Mouse (Mus musculus): ENCODE results near the gene 2310011J03Rik. TPM values are rescaled to one million over a fixed set of nuclear protein-coding genes. Genes with fewer than 3 reads are reported as not detected.

The 2310011J03Rik gene
- polyA plus RNA-seq, 1 experiment from 2014 or later: 39.7 TPM

DNA sequence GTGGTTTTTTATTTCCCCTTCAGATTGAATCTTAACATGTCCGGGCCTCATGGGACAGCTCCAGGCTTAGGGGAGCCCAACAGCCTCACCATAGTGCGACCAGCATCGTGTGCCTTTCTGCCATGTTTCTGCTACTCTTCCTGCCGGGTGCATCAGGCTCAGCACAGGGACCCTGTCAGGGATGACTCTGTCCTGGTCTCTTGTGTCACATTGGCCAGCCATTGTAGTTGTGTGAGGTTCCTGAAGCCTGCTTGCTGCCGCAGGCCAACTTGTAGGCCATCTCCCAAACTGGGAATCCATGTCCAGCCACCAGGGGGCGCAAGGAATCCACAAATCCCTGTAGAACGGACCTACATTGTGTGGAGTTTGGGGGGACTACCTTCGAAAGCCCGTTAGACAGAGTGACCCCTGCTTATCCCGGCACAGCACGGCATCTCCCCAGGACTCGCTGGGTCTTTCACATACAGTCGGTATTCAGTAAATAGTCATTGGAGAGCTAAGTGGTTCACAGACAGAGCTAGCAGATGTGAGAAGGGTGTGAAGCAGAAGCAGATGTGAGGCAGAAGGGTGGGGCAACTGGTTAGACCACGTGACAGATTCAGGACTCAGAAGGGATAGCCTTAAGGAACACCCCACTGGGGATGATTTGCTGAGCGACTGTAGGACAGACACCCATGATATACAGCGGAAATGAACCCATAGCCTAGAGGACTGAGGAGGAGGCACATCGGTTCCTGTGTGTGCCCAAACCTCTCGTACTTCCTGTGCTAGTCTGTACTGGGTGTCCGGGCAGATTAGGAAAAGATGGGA is 19.8 kb upstream of the 2310011J03Rik start:
- Histone ChIP-seq H3K4me3 (ENCODE audit: low read depth, low read length) (no peak overlapping the region), H3K4me1 (replicated peaks; ENCODE audit: control insufficient read depth, insufficient read depth, low read length) (peaks cover 11% of the 10 kb centered on the region), H3K4me2 (ENCODE audit: low read depth, low read length, severe bottlenecking) (no peak overlapping the region; the same call in 1 of the 2 replicates), H3K27ac (ENCODE audit: low read depth, low read length) (no peak overlapping the region), H3K9ac (ENCODE audit: low read length) (no peak overlapping the region), H3K27me3 (ENCODE audit: control insufficient read depth, insufficient read depth, low read length) (peaks cover 53% of the 10 kb centered on the region), H3K36me3 (ENCODE audit: control insufficient read depth, insufficient read depth, low read length) (no peaks in the 10 kb centered on the region), H3K9me3 (ENCODE audit: control insufficient read depth, low read length) (no peaks in the 10 kb centered on the region)
- ATAC-seq (replicated peaks; ENCODE audit: low FRiP score) (no peak), DNase-seq (ENCODE audit: low spot score) (peak; percentile 92)
- WGBS: 26% methylated on average over 19 of the region's 19 CpGs

DNA sequence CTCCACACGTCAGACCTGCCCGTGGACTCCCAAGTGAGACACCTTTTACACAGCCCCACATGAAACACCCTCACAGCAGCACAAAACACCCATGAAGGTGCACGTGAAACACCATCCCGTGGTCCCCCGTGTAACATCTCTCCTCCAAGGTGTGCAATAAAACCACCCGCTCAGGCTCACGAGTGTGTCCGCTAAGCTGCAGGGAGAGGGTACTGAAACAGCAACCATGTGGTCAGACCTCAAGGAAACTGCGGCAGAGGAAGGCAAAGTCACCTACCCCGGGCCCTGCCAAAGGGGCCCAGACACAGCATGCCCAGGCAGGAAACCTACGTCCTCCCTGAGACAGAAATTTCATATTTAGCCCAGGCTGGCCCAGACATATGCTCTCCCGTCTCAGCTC is 15.9 kb upstream of the 2310011J03Rik start:
- H3K9me3 ChIP-seq (ENCODE audit: control insufficient read depth, low read length): no peaks in the 10 kb centered on the region
- no peak overlapping the region for H3K27ac ChIP-seq (ENCODE audit: low read depth, low read length)
- H3K4me2 ChIP-seq (ENCODE audit: low read depth, low read length, severe bottlenecking): no peak overlapping the region
- no peak overlapping the region for H3K4me3 ChIP-seq (ENCODE audit: low read depth, low read length)
- H3K36me3 ChIP-seq (ENCODE audit: control insufficient read depth, insufficient read depth, low read length): no peaks in the 10 kb centered on the region
- ATAC-seq (replicated peaks; ENCODE audit: low FRiP score): no peak
- peaks cover 14% of the 10 kb centered on the region for H3K27me3 ChIP-seq (ENCODE audit: control insufficient read depth, insufficient read depth, low read length)
- H3K9ac ChIP-seq (ENCODE audit: low read length): no peak overlapping the region
- WGBS: 91% methylated on average over 12 of the region's 12 CpGs
- no peaks in the 10 kb centered on the region; the same call in 1 of the 2 replicates for H3K4me1 ChIP-seq (replicated peaks; ENCODE audit: control insufficient read depth, insufficient read depth, low read length)
- DNase-seq (ENCODE audit: low spot score): no peak

DNA sequence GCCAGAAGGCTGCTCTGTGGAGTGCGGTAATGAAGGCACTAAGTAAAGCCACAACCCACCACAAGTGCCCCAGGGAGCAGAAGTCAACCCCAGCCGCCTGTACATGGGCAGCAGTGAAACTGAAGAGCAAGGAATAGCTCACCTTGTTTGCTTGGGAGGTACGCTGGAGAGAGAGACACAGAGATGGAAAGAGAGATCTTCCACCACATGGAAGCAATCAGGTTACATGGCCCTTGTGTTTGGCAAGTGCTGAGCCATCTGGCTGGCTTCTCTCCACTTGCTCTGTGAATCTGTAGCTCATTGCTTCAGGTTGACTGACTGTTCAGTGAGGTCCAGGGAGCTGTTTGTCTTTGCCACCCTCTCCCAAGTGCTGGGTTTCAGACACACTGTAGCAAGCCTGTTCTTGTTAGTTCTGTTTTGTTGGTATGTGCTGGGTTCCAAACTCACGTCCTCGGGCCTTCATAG is 12.2 kb upstream of the 2310011J03Rik start:
- WGBS: 79% methylated on average over 5 of the region's 5 CpGs
- peaks cover 7% of the 10 kb centered on the region for H3K4me1 ChIP-seq (replicated peaks; ENCODE audit: control insufficient read depth, insufficient read depth, low read length)
- no peak overlapping the region for H3K27ac ChIP-seq (ENCODE audit: low read depth, low read length)
- no peak overlapping the region; the same call in 1 of the 2 replicates for H3K9ac ChIP-seq (ENCODE audit: low read length)
- no peaks in the 10 kb centered on the region for H3K36me3 ChIP-seq (ENCODE audit: control insufficient read depth, insufficient read depth, low read length)
- DNase-seq (ENCODE audit: low spot score) (no peak), ATAC-seq (replicated peaks; ENCODE audit: low FRiP score) (no peak)
- H3K4me2 ChIP-seq (ENCODE audit: low read depth, low read length, severe bottlenecking): no peak overlapping the region
- no peaks in the 10 kb centered on the region for H3K9me3 ChIP-seq (ENCODE audit: control insufficient read depth, low read length)
- H3K4me3 ChIP-seq (ENCODE audit: low read depth, low read length): no peak overlapping the region
- peaks cover 2% of the 10 kb centered on the region for H3K27me3 ChIP-seq (ENCODE audit: control insufficient read depth, insufficient read depth, low read length)

DNA sequence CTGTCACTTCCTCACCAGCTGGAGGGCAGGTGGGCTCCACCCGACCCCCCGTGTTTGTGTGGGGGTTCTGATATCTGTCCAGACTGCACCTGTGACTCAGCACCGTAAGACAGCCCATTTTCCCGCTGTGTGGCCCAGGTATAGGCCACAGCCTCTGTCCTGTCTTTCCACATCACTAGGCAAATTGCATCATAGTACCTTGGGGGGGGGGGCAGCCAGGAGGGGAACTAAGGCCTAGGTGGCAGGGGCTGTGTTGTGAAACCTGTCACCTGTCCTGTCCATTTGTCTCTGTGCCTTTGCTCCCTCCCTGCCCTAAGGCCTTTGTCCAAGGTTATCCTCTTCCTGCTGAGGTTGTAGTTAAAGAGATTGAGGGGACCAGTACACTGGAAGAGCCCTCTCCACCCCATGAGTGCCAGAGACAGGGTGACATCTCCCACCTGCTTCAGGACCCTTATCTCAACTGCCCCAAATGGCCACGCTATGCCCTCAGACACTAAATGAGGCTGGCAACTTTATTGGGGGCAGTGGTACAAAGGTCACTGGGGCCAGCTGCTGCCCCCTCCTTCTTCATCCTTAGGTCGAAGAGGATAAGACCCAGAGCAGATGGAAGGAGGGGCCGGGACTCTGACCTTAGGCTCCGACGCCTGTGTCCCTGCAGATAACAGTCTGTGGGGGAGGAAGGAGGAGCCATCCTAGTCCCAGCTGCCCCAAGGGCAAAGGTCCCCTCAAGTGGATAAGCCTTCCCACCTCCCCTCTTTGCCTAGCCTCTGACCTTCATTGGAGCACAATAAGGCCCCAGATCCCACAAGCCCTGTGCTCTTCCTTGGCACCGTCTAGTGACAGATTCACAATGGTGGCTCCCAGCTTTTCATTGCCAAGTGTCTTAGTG is 11.5 kb upstream of the 2310011J03Rik start:
- peaks cover 7% of the 10 kb centered on the region for H3K4me1 ChIP-seq (replicated peaks; ENCODE audit: control insufficient read depth, insufficient read depth, low read length)
- H3K27ac ChIP-seq (ENCODE audit: low read depth, low read length): no peak overlapping the region
- no peak overlapping the region for H3K4me2 ChIP-seq (ENCODE audit: low read depth, low read length, severe bottlenecking)
- H3K9me3 ChIP-seq (ENCODE audit: control insufficient read depth, low read length): no peaks in the 10 kb centered on the region
- WGBS: 75% methylated on average over 10 of the region's 10 CpGs
- ATAC-seq (replicated peaks; ENCODE audit: low FRiP score): no peak
- no peak overlapping the region; the same call in 1 of the 2 replicates for H3K9ac ChIP-seq (ENCODE audit: low read length)
- DNase-seq (ENCODE audit: low spot score): no peak
- peaks cover 2% of the 10 kb centered on the region for H3K27me3 ChIP-seq (ENCODE audit: control insufficient read depth, insufficient read depth, low read length)
- no peaks in the 10 kb centered on the region for H3K36me3 ChIP-seq (ENCODE audit: control insufficient read depth, insufficient read depth, low read length)
- no peak overlapping the region for H3K4me3 ChIP-seq (ENCODE audit: low read depth, low read length)

DNA sequence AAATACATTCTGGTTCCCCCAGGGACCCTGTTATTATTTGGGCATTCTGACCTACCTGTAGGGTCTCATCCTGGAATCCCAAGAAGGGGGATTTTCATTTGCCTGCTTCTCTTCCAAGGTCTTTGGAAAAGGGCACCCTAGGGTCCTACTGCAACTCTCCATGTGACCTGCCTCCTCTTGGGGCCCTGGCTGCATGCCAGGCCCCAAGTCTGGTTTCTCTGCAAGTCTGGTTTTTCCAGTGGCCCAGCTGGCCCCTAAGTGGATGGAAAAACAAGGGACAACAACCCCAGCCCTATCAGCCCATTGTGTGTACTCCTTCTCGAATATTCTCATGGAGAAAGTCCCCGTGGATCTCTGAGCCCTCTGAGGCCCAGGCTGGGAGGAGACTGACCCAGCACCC is 10.6 kb upstream of the 2310011J03Rik start:
- no peak overlapping the region for H3K4me3 ChIP-seq (ENCODE audit: low read depth, low read length)
- H3K9me3 ChIP-seq (ENCODE audit: control insufficient read depth, low read length): no peaks in the 10 kb centered on the region
- 81% methylated on average over 2 of the region's 2 CpGs for WGBS
- H3K36me3 ChIP-seq (ENCODE audit: control insufficient read depth, insufficient read depth, low read length): no peaks in the 10 kb centered on the region
- H3K27ac ChIP-seq (ENCODE audit: low read depth, low read length): no peak overlapping the region
- peaks cover 2% of the 10 kb centered on the region for H3K27me3 ChIP-seq (ENCODE audit: control insufficient read depth, insufficient read depth, low read length)
- H3K4me2 ChIP-seq (ENCODE audit: low read depth, low read length, severe bottlenecking): peak overlapping the region; percentile 96; the same call in 1 of the 2 replicates
- peaks cover 7% of the 10 kb centered on the region for H3K4me1 ChIP-seq (replicated peaks; ENCODE audit: control insufficient read depth, insufficient read depth, low read length)
- no peak for ATAC-seq (replicated peaks; ENCODE audit: low FRiP score)
- no peak overlapping the region for H3K9ac ChIP-seq (ENCODE audit: low read length)
- no peak for DNase-seq (ENCODE audit: low spot score)

DNA sequence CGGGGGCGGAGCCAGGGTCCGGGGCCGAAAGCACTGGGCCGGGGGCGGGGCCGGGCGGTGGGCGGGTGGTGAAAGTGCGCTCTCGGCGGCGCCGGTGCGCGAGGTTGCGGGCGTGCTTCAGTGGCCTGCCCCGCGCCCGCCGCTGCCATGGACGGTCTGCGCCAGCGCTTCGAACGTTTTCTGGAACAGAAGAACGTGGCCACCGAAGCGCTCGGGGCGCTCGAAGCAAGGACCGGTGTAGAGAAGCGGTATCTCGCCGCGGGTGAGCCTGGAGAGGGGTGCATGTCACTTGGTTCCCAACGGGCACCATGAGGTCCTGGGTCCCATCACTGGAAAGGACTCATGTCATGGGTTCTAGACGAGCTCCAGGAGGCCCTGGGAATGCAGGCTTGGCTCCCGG is 9.7 kb upstream of the 2310011J03Rik start:
- no peaks in the 10 kb centered on the region for H3K9me3 ChIP-seq (ENCODE audit: control insufficient read depth, low read length)
- H3K9ac ChIP-seq (ENCODE audit: low read length): peak overlapping the region; percentile 57
- H3K4me3 ChIP-seq (ENCODE audit: low read depth, low read length): peak overlapping the region; percentile 39
- H3K27ac ChIP-seq (ENCODE audit: low read depth, low read length): no peak overlapping the region
- no peaks in the 10 kb centered on the region for H3K36me3 ChIP-seq (ENCODE audit: control insufficient read depth, insufficient read depth, low read length)
- H3K4me1 ChIP-seq (replicated peaks; ENCODE audit: control insufficient read depth, insufficient read depth, low read length): peaks cover 7% of the 10 kb centered on the region
- H3K4me2 ChIP-seq (ENCODE audit: low read depth, low read length, severe bottlenecking): peak overlapping the region; percentile 96
- H3K27me3 ChIP-seq (ENCODE audit: control insufficient read depth, insufficient read depth, low read length): peaks cover 2% of the 10 kb centered on the region
- 2% methylated on average over 41 of the region's 41 CpGs for WGBS
- ATAC-seq (replicated peaks; ENCODE audit: low FRiP score): no peak
- DNase-seq (ENCODE audit: low spot score): no peak

DNA sequence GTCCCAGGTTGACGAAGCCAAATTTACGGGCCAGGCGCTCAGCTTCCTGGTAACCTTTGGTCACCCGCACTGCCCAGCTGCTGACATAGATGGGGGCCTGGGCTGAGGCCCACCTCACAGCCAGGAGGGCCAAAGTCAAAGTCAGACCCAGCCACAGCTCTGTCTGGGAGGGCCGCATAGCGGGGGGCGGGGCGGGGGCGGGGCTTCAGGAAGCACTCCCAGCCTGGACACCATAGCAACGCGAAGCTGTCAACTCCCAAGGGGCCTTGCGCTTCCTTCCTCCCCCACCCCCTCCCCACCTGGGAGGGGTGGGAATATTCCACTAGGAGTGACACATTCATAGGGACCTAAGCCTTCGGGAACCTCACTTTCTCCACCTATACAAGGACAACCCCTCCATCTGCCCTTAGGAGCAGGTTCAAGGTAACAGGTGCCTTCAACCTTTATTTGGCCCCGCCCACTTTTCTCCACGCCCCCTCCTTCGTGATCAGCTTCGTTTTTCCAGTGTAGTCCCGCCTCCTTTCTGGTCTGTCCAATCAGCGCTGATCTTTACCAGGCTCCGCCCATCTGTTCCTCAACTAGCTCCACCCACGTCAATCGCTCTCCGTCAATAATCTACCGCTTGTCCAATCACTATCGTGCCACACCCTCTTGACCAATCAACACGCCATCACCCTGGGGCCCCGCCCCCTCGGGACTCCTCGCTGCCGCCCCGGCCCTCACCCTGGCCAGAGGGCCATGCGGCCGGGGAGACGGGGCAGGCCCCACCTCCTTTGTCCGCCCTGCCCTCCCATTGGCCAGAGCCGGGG is 9.1 kb upstream of the 2310011J03Rik start, which contains the start of the genes Pcsk4 and Reep6:
TSS of gene Pcsk4 (minus strand) at position 226 of the 809 bp plus-strand sequence.
TSS of gene Reep6 (plus strand) at position 681 of the 809 bp plus-strand sequence.
- ATAC-seq (replicated peaks; ENCODE audit: low FRiP score) (peak; percentile 97), DNase-seq (ENCODE audit: low spot score) (peak; percentile 99)
- Histone ChIP-seq H3K4me3 (ENCODE audit: low read depth, low read length) (peak within 1 kb of the TSS; percentile 39), H3K27me3 (ENCODE audit: control insufficient read depth, insufficient read depth, low read length) (peaks cover 2% of the 10 kb centered on the region), H3K36me3 (ENCODE audit: control insufficient read depth, insufficient read depth, low read length) (no peaks in the 10 kb centered on the region), H3K4me1 (replicated peaks; ENCODE audit: control insufficient read depth, insufficient read depth, low read length) (peaks cover 7% of the 10 kb centered on the region), H3K9ac (ENCODE audit: low read length) (peak within 1 kb of the TSS; percentile 57), H3K9me3 (ENCODE audit: control insufficient read depth, low read length) (no peaks in the 10 kb centered on the region), H3K27ac (ENCODE audit: low read depth, low read length) (no peak within 1 kb of the TSS), H3K4me2 (ENCODE audit: low read depth, low read length, severe bottlenecking) (peak within 1 kb of the TSS; percentile 96)
- WGBS: 5% methylated on average over 36 of the region's 36 CpGs

DNA sequence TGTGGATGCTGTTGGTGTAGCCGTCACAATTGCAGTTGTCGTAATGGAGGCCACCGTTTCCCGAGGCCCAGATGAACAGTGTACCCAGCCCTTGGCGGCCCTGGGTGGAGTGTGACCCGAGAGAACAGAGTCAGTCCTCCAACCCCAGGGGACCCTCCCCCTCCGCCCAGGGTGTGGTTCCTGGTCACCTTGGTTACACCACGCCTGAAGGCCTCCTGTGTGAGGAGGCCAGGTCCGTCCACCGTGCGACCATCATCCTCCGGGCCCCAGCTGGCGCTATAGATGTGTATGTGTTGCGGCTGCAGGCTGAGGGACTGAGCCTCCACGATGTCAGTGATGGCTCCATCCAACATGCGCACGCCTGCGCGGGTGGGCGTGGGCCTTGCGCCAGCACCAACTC is 4.7 kb upstream of the 2310011J03Rik start:
- Histone ChIP-seq H3K4me3 (ENCODE audit: low read depth, low read length) (no peak overlapping the region), H3K4me1 (replicated peaks; ENCODE audit: control insufficient read depth, insufficient read depth, low read length) (peaks cover 10% of the 10 kb centered on the region; the same call in 1 of the 2 replicates), H3K27ac (ENCODE audit: low read depth, low read length) (no peak overlapping the region), H3K4me2 (ENCODE audit: low read depth, low read length, severe bottlenecking) (no peak overlapping the region), H3K36me3 (ENCODE audit: control insufficient read depth, insufficient read depth, low read length) (no peaks in the 10 kb centered on the region), H3K9me3 (ENCODE audit: control insufficient read depth, low read length) (no peaks in the 10 kb centered on the region), H3K9ac (ENCODE audit: low read length) (no peak overlapping the region), H3K27me3 (ENCODE audit: control insufficient read depth, insufficient read depth, low read length) (no peaks in the 10 kb centered on the region; the same call in 1 of the 2 replicates)
- ATAC-seq (replicated peaks; ENCODE audit: low FRiP score) (no peak), DNase-seq (ENCODE audit: low spot score) (no peak)
- 82% methylated on average over 21 of the region's 21 CpGs for WGBS
